Mouse (Mus musculus) embryo, embryonic 10.5 days (tissue): ENCODE results near the gene Atg16l1.

Experiments used
- DNase-seq: peaks from one replicate; pipeline ENCODE4 v3.0.0-alpha.2; 2015; ENCODE audit warnings: low spot score

The Atg16l1 gene

GRCm38 (mm10) chr1:87829621-87830211 is 74.0 kb downstream of the Atg16l1 start:
- DNase-seq: no peak

- DNase-seq: peak; percentile 36
These were observed 80.8 kb downstream of the Atg16l1 start for GRCm38 (mm10) chr1:87836453-87836852.

GRCm38 (mm10) chr1:87837018-87837417 is 81.3 kb downstream of the Atg16l1 start:
- no peak for DNase-seq

GRCm38 (mm10) chr1:87840411-87841208 is 84.9 kb downstream of the Atg16l1 start:
- DNase-seq: no peak
